Mouse (Mus musculus) lung, postnatal 36 days (tissue): ENCODE results near the gene B4galt3.
"Not testable (repeated sequence)": the region's sequence is repeated elsewhere in the genome, so short reads cannot be mapped to it uniquely, and the experiment has no call there.

Experiments used
- DNase-seq: peaks from one replicate; pipeline ENCODE4 v3.0.0; 2022; ENCODE audit warnings: mixed read lengths

Gene B4galt3

GRCm38 (mm10) chr1:171240911-171241310 lies 29.2 kb upstream of the B4galt3 start:
- no peak for DNase-seq

DNA sequence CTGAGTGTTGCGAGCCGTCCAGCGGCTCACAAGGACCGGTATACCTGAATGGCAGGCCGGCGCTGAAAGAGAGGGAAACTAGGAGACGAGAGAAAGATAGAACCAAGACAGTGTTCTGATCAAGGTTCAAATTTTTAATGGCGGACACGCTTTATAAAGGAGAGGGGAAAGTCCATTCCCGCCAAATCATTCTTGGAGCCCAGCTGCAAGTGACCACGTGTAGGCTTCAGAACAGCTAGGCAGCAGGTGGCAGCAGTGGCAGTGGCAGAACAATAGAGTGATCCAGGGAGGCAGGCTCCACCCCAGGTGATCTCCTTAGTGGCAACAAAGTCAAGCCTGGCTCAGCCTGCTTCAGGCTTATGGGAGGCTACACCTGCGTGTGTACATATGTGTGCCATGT lies 28.2 kb upstream of the B4galt3 start:
- DNase-seq: not testable (repeated sequence)

DNA sequence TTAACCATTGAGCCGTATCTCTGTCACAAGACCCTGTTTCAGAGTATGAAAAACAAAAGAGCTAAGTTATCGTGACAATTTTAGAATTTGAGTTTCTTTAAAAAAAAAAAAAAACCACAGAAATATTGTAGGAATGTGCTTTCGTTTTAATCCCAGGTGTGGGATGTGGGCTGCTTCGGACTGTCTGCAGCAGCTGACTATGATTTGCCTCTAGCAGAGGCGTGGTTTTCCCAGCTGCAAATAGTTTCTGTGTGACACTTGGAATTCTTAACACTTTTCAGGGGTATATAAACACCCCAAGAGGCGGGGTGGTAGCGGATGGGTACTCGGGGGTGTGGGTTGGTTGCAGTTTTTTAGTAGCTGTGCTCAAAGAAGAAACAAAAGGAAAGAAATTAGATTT lies 24.8 kb upstream of the B4galt3 start:
- no peak for DNase-seq

DNA sequence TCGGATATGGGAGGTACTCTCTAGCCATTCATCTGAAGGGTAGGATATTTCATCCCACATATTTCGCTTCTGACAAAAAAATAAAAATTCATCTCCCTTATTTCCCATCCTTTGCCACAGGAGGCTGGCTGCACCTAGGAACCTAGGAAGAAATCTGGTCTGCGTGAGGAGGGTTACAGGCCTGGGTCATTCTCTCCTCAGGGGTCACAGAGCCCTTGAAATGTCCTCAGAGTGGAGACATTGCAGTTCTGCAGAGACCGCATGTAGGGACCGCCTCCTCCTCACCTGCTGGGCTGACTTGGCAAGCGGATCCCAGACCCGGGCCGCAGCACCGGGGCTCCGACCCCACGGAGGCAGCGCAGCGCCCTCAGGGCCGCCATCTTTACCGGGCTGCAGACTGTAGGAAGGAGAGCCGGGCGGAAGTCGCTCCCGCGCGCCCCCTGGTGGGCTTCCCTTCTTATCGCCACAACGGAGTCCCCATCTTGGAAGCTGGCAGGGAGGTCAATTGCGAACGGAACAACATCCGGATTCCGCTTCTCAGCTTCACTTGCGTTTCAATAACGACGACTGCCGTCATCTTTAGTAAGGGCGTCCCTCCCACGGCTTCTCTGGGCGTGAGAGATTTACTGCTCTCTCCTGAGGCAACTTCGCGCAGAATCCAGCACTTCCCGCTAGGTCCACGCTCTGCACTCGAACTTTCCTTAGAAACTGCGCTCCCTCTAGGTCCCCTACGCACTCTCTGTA lies 23.2 kb upstream of the B4galt3 start:
- DNase-seq: peak; percentile 98

DNA sequence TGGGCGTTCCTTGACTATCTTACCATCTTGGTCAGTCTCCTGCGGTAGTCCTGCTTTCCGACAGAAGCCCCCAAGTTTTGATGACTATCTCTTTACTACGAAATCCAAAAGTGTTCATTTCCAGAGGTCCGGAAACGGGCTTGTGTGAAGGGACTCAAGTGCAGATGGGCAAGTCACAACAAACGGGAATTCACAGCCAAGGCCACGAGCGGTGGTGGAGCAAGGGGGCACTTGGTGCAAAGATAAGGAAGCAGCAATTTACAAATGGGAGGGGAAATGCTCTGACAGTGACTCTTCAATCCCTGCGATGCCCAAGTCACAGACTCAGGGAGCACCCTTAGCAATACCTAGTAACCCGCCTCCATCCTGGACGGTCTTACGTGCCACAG lies 22.7 kb upstream of the B4galt3 start:
- DNase-seq: no peak

DNA sequence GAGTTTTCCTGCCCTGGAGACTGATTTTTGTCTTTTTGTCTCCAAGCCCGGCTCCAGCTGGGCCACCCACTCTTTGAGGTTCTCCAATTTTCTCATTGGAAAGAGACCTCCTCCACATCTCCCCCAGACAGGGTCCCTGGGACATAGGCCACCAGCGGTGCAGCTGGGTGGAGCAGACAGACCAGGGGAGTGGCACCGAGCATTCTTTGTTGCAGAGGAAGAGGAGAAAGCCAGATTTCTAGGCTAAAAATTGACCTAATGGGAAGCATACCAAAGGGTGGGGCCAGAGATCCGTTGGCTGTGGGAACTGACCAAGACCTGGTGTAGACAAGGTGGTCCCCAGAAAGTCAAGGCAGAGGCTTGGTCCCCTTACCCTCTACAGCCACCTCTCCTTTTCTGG lies 22.2 kb upstream of the B4galt3 start:
- no peak for DNase-seq

GRCm38 (mm10) chr1:171248386-171249226 lies 21.5 kb upstream of the B4galt3 start:
- no peak for DNase-seq

DNA sequence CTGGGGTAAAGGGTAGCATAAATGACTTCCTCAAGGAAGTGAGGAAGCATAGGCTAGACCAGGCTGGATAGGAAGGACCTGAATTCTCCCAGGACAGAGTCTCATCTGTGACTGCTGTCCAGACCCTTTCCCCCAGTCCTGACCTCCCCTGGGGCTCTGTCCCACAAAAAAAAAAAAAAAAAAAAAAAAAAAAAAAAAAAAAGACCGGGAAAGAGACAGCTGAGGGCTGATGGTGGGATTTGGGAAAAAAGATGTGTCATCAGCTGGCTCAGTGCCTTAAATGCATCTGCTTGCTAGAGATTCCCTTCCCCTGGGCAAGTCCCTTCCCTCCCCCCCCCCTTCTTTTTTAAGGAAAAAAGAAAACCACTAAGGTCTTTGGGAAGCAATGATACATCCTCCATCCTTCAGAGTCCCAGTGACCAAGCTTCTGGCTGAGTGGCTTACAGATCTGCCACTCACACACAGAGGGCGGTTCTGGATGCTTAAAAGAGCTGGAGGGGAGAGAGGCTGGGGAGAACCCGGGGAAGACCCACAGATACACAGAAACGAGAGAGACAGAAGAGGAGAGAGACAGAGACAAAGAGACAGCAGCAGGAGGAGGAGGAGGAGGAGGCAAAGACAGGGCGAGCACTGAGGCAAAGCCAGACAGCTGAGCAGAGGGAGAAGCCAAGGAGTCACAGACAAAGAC lies 20.1 kb upstream of the B4galt3 start, which contains the start of gene Adamts4:
Adamts4 (plus strand) TSS at position 509 of the 688 bp plus-strand sequence.
- no peak for DNase-seq

- DNase-seq: no peak
Measured at GRCm38 (mm10) chr1:171250680-171251593, 19.2 kb upstream of the B4galt3 start, which contains the start of gene Ndufs2. Gene Ndufs2 (minus strand): TSS chr1:171251388.

GRCm38 (mm10) chr1:171251594-171252324 lies 18.4 kb upstream of the B4galt3 start:
- no peak for DNase-seq

DNA sequence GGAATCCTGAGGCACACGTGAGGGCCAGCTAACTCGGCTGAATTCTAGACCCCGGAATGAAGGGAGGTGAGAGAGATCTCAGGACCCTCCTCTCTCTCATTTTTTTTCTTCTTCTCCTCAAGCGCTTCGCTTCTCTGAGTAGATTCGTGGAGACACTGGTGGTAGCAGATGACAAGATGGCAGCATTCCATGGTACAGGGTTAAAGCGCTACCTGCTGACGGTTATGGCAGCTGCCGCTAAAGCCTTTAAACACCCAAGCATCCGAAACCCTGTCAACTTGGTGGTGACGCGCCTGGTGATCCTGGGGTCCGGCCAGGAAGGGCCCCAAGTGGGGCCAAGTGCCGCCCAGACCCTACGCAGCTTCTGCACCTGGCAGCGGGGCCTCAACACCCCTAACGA lies 17.7 kb upstream of the B4galt3 start:
- DNase-seq: no peak

DNA sequence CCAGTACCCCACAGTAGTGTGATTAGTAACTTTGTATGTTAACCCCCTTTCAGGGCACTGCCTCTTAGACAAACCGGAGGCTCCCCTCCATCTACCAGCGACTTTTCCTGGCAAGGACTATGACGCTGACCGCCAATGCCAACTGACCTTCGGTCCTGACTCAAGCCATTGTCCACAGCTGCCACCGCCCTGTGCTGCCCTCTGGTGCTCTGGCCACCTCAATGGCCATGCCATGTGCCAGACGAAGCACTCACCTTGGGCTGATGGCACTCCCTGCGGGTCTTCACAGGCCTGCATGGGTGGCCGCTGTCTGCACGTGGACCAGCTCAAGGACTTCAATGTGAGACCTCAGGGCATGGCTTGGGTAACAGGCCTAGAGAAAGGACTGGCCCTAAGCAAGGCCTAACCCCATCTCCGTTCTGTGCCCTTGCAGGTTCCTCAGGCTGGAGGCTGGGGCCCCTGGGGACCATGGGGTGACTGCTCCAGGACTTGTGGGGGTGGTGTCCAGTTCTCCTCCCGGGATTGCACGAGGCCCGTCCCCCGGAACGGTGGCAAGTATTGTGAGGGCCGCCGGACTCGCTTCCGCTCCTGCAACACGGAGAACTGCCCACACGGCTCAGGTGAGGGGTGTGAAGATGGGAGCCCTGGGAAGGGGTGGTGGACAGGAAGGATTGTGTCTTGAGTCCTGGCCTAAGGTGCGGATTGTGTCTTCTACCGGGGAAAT lies 13.9 kb upstream of the B4galt3 start:
- no peak for DNase-seq

- DNase-seq: peak; percentile 86
Measured at GRCm38 (mm10) chr1:171256937-171257548, 13.1 kb upstream of the B4galt3 start.

DNA sequence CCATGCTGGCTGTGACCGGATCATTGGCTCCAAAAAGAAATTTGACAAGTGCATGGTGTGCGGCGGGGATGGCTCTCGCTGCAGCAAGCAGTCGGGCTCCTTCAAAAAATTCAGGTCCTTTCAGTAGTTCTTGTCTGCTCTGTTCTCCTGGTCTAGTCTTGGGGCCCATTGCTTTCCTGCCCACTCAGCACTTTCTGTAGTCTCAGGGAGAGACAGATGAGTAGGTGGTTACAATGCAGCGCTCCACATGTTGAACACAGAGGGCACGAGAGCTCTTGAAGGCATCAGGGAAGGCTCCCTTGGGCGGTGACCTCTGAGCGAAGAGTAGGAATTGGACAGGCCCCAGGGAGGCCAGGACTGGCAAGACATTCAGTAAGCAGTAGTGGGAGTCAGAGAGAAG lies 12.3 kb upstream of the B4galt3 start:
- DNase-seq: no peak

DNA sequence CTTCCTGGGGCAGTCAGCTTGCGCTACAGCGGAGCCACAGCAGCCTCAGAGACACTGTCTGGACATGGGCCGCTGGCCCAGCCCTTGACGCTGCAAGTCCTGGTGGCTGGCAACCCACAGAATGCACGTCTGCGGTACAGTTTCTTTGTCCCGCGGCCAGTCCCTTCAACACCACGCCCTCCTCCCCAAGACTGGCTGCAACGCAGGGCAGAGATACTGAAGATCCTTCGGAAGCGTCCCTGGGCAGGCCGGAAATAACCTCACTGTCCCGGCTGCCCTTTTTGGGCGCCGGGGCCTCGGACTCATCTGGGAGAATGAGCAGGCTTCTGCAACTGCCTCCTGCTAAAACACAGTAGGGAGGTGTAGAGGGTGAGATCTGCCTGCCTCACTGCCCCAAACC lies 11.2 kb upstream of the B4galt3 start:
- DNase-seq: no peak

GRCm38 (mm10) chr1:171260316-171260715 lies 9.8 kb upstream of the B4galt3 start:
- no peak for DNase-seq

DNA sequence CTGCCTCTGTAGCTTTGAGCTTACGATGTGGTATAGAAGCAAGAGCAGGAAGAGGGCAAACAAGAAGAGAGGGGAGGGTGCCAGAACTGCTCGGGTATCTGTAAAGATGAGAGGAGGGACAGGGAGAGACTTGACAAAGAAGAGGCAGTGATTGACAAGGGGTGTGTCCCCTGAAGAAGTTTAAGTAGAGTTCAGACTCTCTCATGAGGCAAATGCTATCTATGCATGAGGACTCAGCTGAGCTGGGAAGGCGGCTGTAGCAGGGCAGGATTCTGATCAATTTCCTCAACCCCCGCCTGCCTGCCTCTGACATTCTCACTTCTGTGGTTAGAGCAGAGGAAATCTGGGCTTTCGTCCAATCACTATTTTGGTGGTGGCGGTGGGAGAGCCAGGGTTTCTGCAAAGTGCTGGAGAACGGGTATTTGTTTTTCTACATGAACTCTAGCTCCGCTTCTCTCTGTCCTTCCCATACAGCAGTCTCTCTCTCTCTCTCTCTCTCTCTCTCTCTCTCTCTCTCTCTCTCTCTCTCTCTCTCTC lies 7.5 kb upstream of the B4galt3 start:
- DNase-seq: peak; percentile 78

- peak; percentile 65 for DNase-seq
Measured at GRCm38 (mm10) chr1:171263185-171263611, 6.9 kb upstream of the B4galt3 start.

GRCm38 (mm10) chr1:171263666-171264461 lies 6.3 kb upstream of the B4galt3 start:
- DNase-seq: no peak
